Mouse (Mus musculus) cerebellum, postnatal 10 days (tissue): ENCODE data around the gene Epha6.

Experiments used
- DNase-seq, 2 experiments: peaks; one replicate each; pipeline ENCODE4 v3.0.0; 2021; ENCODE audit warnings: mixed read lengths in 2 of 2

The Epha6 gene

DNA sequence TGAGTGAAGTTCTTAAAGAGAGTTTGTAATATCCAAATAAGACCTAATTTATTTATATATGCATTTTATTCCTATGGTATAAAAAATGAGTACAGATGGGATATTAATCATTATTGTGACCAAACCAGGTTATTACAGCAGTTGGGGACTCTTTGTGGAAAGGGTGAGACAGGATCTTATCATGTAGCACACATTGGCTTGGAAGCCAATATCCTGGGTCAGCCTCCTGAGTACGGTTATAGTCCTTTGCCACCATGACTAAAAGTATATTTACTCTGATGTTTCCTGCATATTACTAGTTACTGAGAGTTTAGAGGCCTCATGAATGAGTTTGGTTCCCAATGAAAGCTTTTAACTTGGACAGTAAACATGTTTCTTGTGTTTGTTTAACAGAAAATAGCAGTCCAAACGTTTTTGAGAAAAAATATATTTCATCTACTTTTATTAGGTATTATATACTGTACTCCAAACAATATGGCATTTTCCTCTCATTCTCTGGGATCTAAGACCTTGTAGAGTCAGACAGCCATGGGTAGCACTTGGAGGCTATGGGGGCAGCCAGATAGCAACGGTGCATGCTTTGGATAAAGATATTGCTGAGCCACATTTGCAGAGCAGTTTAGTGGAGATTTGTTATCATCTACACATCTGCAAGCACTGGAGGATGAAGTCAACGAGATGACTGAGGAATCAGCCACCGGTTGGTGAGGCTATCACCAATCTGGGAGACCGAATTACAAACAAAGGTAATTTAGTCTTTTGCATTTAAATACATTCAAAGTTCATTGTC, 340.4 kb downstream of the Epha6 start:
- DNase-seq: no peak

DNA sequence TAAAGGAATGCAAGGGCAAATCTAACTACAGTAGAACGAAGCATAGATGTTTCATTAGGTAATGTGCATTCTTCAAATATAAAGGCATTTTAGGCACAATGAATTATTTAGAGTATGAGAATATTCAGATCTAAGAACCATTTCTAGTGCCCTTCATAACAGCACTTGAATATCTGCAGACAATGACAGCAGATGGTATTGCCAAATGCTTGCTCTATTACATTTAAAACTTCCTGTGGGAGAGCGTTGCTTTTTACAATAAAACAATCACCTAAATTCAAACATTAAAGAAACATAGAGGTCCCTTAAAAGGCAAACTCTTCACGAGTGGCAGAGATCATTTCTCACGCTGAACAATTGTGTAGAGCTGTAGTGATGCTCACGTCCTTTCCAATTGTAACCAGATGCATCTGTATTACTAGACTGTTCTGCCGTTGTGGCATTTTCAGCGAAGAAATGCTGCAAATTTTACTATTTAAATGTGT, 347.1 kb downstream of the Epha6 start:
- no peak for DNase-seq

DNA sequence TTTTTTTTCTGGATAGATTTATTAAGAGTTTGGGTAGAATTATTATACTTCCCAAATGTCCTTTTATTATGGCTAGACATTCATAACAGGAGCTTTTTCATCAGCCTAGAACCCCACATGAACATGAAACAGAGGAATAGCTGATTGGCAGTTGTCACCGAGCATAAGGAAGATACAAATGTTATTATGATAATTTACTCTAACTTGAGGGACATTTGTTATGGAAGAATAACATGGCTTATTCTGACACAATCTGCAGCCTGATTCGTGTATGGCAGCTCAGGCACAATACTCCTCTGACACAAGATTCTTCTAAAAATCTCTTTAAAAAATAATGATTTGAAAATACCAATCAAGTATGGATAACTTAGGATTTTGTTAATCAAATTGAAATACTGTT, 347.7 kb downstream of the Epha6 start:
- DNase-seq: no peak

DNA sequence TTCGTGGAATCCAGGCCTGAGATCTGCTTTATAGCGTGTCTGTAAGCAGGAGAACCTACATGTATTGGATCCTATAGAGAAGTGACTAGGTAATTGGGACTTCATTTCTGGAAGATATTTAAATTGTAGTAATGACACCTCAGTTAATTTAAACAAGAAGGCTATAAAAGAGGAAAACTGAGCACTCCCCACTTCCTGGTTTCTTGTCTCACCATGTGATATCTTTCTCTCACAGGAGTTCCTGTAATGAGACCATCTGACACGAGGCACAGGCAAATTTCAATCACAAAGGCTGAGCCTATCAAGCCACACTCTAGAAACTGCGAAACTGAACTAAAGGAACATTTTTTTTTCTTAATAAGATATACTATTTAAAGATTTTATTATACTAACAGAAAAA, 348.3 kb downstream of the Epha6 start:
- no peak for DNase-seq

DNA sequence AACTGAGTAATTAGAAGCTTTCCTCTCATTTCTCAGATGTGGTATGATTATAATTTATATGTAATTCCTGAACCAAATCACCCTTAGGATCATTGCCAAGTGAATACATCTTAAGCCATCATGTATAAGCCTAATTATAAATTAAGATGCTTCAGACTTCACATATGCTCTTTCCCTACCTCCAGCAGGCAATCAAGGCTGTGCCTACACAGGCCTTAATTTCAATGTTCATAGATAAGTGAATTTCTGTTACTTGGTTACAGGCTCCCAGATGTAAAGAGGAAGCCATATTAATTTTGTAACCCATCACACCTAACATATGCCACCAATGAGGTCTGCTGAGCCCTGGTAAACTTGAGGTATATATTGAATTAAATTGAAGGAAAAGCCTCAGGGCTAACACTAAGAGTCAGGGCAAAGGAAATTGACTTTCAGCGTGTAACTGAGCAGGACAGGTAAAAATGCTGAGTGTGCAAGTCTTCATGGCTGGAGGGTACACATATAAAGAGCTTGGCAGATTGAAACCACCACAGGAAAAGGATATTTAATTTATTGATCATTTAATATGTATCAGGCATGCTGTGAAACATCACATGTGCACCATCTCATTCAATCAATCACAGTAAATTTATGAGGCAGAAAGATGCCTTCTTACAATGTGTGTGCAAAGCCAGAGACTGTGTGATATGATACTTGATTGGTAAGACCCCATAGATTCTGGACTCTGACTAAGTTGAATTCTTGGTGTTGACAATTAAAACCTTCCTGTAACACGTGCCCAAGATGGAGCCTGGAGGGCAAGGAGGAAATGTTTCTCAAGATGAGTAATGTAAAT, 365.8 kb downstream of the Epha6 start:
- no peak for DNase-seq

DNA sequence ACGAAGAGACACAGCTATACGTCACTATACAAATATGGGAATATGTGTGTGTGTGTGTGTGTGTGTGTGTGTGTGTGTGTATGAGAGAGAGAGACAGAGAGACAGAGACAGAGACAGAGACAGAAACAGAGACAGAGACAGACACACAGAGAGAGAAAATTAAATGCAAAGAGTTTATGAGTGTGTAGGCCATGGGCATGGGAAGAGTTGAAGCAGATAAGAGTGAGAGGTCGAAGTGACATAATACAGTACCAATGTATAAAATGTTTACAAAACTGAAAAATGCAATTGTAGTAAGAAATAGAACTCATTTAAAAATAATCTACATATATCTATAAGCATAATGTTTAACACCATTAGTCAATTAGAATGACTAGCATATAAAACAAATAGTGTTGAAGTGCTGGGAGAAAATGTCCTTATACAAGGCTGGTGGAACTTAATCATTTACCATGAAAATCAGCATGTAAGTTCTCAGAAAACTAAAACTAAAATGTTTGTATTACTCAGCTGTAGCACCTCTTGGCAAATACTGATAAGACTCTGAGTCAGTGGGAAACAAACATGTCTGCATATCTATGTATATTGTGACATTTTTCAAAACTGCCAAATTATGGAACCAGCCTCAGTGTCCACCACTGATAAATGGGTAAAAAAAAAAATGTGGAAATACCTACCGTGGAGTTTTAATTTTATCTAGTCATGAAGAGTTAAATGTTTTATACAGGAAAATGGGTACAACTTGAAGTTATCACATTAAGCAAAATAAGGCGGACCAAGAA, 371.2 kb downstream of the Epha6 start:
- DNase-seq: no peak

DNA sequence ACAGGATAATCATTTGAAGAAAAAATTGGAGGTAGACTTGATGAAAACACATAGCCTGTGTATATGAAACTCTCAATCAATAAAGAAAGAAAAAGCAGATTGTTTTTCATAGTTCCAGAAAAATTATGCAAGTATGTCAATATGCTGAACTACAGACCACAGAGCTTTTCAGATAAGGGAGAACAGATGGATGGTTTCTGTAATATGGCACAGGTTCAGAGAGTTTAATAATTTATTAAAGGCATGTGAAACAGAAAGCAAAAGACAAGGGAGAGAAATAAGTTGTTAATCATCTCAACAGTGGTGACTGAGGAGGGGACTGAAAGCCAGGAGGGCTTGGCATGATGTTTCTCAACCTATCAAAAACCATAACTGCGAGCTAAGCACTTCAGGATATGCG, 372.3 kb downstream of the Epha6 start:
- DNase-seq: no peak

DNA sequence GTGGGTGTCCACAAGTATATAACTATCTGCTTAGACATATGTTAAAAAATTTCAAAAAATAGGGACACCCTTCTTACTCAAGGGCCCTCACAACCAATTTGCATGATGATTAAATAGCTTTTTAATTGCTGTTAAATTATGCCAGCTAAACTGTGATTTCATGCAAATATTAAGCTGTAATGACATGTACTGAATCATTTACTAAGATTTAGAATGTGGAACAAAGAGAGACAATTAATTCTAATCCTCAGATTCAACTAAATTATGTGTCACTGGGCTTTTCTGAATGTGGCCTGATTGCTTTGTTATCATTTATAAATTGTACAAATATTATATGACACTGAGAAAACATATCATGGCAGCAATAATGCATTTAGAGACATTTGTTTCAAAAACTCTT, 396.2 kb downstream of the Epha6 start:
- DNase-seq: no peak

DNA sequence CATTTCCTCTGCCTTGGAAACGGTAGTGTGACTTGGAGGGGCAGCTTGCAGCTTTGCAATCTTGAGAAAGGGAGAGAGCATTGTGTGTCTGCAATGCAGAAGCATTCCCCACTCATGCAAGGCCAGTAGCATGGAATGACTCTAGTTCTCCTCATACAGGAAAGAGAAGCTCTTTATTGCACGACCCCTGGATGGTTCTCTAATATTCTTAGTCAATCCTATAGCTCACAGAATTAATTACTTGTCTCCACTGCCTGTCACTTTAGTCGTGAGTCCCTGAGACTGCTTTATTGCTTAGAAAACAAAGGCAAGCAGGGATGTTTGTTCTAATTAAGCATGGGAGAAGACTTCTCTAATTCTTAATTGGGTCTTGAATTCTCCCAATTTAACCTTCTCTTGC, 429.8 kb downstream of the Epha6 start:
- DNase-seq: no peak

DNA sequence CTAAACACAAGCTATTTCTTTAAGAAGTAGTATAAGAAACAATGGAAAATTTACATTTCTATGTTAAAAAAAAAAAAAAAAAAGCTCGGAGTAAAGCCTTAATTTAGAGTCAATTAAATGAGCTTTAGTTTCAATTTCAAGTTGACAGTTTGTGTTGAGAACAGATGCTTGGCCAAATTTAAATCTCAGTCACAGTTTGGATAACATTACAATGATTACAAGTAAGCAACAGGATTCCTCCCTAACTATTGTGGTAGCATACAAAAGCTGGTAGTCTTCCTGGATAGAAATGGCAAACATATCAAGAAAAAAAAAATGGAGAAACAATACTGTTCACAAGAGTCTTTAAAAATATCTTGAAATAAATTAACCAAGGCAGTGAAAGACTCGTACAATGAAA, 452.9 kb downstream of the Epha6 start:
- DNase-seq: no peak

DNA sequence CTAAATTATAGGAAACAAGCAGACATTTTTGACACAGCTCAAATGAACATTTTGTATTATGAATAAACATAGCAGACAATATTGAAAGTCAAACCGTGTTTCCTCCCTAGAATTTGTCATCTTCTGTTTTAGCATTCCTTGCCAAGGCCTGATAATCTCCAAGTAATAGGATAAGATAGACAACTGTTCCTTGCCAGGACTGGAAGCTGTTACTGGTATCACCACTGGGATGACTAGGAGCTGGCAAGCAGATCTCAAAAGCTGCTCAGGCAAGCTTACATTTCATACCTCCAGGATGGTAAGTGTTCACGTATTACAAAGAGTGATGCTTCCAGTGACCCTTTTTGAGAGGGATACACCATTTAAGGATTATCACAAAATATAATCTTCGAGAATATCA, 461.0 kb downstream of the Epha6 start:
- peak; percentile 49 to 52 for DNase-seq

DNA sequence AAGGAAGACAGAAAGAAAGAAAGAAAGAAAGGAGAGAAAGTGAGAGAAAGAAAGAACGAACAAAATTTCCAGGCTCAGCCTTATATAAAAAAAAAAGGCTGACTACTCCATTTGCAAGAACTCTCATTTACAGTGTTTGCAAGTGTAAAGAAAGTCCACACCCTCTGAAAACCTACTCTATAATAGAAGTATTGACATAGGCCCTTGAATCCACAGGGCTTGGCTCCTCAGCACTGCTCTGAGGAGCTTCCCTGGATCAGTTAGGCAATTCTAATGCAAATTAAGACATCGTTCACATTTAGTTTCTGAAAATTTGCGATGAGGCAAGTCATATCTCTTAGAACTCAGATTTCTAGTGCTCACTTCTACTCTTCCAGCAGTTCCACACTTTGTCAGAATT, 483.9 kb downstream of the Epha6 start:
- DNase-seq: no peak

DNA sequence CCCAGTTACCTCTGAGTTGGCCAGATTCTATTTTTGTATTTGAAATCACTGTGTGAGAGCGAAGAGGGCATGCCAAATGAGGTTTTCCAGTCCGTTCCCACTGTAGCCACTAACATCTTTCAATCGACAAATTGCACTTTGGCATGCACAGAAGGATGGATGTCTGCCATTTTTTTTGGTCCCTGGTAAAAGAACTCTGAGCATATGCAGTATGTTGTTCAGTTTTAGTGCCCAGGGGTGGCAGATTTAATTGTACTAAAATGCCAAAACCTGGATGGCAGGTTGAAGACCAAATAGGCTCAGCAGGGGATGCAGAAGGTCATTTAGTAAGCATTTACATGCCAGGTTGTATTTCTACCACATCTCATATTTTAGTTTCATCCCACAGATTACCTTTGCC, 503.1 kb downstream of the Epha6 start:
- DNase-seq: peak; percentile 85 to 87

DNA sequence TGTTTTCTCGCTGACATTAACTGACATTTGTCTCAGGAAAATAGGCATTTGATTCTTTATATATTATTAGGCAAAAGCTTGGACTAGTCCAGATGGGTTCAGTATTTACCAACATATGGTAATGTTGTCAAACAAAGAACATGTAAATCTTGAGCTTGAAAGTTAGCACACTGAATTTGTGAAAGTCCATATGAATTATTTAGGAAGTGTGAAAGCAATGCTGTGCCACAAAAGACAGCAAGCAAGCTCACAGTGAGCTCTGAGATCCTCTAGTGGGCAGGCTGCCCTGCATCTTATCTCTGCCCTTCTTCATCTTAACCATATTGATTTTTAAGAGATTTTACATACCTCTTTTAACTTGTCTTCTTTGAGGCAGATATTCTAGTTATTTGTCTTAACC, 510.0 kb downstream of the Epha6 start:
- no peak for DNase-seq

DNA sequence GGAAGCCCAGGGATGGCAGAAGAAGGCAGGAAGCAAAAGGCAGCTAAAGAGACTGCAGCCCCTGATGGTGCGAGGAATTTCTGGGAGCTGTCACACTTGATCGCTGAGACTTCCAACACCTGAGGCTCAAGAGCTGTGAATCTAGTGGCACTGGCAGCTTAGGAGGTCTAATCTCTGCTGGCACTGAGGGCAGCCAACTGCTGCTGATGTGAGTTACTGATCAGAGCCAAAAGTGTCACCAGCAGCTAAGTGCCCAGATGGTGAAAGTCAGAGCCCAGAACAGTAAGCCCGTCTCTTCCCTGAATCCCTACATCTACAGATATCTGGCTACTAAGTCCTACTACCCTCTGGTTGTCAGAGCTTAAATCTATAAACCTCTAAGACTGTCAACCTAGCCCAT, 518.4 kb downstream of the Epha6 start:
- peak; percentile 69 to 82 for DNase-seq

DNA sequence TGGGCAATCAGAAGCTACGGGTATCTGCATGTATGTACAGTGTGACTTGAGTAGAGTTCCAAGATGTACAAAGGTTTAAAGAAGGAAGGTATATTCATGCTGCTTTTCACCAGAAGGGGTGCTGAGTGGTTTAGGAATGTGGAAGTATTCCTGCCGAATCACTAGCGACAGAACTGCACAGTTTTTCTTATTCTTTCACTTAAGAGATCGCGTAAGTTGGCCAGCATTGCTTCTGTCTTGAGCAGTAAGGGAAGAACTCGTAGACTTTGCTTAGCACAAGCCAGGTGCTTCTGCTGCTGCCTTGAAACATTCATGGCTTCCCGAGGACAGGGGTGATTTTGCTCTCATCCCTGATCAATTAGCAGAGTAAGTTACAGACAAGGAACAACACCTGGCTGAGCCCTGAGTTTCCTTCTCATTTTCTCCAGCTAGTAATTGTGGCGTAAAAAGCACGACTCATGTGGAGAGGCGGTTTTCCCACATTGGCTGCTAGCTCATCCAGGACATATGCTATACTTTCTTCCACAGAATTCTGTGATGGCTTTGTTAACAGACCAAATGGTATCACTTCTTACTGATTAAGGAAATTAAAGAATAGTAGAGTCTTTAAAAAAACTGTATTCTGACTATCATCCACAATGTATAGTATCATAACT, 534.7 kb downstream of the Epha6 start:
- DNase-seq: no peak

DNA sequence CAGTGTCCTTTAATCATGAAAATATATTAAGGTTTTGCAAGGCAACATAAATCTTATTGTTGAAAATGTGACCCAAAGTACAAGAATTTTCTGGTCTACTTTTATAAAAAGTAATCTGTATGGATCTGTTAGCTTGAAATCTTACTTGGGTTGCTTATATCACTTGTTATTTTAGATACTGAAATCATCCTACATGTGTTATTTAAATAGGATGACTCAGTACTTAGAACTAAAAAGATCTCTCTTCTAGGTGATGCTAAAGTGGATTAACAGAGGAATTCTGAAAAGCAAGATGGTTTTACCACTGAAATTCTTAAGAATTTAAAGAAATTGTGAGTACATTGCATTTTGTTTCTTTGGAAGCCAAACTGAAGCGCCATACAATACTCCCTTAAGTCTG, 561.5 kb downstream of the Epha6 start:
- DNase-seq: no peak

DNA sequence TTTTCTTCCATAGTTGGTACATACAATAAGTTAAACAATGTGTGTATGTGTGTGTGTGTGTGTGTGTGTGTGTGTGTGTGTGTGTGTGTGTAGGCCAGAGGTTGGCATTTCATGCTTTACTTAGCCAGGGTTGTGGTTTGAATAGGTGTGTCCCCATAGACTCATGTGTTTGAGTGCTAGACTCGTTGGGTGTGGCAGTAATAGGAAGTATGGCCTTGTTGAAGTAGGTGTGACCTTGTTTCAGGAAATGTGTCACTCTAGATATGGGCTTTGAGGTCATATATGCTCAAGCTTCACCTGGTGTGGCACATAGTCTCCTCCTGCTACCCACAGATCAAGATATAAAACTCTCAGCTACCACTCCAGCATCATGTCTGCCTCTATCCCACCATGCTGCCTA, 577.0 kb downstream of the Epha6 start:
- DNase-seq: no peak

DNA sequence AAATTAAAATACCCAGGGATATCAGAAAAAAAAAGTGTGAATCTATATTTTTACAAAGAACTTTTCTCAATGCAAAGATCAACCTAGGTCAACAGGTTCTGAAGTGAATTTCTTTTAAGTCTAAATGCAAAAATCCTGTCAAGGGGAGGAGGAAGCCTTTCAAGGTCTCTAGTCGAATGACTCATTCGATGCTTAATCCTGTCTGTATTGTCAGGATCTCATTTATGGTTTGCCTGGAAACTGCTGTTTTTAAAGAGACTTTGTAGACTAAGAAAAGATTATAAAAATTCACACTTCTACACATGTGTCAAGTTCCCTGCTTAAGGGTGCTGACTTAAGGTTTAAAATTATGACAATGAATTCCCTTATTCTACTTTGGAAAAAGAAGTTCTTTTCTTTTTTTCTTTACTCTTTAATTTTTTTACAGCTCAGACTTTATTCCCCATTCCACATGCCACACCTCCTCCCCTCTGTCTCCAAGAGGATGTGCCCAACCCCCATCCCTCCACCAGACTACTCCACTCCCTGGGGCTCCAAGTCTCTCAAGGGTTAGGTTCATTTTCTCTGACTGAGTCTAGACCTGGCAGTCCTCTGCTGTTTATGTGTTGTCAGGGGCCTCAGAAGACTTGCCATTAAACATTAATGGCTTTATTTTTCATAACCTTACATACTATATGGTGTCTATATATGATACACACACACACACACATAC, 598.3 kb downstream of the Epha6 start:
- no peak for DNase-seq

DNA sequence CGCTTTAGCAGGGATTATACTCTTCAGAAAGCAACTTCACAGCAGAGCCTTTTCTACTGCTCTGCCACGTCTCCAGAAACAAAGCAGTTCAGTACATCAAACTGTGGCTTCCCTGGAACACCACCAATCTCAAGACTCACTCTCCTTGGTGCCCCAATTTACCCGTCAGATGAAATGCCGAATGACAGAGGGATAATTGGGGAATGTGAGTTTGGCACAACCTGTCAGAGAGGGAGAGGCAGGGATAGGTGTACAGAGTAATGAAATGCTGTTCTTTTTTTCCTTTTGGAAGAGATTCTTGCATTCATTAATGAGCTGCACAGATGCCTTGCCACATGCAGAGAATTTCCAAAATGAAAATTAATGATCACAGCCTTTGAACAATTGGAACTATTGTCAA, 635.5 kb downstream of the Epha6 start:
- peak; percentile 24 to 38 for DNase-seq

DNA sequence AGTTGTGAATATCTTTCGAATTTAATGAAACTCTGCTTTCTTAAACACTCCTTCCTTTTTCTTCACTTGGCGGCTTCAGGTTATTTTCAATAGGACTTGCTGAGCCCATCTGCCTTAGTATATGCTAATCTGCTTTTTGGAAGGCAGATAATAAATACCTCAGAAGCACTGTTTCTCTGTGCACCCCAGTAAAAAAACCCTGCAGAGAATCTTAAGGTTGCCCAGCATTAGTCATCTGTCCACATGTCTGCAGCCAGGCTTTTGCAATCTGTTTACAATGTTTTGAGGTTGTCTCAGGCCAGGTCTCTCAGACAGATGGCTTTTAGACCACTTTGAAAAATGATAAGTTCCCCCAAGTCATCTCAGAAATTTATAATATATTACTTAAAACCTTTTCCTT, 649.6 kb downstream of the Epha6 start:
- DNase-seq: peak; percentile 68

DNA sequence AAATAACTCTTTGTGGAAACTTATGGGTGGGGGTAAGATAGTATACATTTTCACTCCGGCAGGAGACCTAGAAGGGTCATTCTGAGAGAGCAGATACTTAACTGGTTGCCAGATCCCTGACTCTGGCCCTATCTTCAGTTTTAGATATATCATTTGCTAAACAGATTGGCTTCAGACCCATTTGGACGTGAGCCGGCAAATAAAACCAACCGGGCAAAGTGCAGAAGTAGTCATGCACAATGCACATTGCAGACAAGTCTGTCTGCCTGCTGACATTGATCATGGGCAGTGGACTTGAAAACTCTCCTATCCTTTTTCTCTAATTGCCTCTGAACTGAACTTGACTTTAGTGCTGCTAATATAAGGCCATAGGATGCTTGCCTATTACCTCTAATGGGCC, 681.6 kb downstream of the Epha6 start:
- DNase-seq: peak; percentile 53 to 74
